Mouse (Mus musculus) ES-E14 (cell line): ENCODE data around the gene Spaca7. TPM values are rescaled to one million over a fixed set of nuclear protein-coding genes. Genes with fewer than 3 reads are reported as not detected.
"Not testable (repeated sequence)": the region's sequence is repeated elsewhere in the genome, so short reads cannot be mapped to it uniquely, and the experiment has no call there.

Experiments
- DNase-seq: peaks from one replicate; pipeline ENCODE4 v3.0.0-alpha.2; 2013; ENCODE audit warnings: low read depth, low spot score
- H3K27ac ChIP-seq: 2 replicates; pipeline ENCODE4 v1.5.1; 2012; ENCODE audit warnings: low read depth, mild to moderate bottlenecking, low read length, moderate library complexity, mixed read lengths; ENCODE audit not compliant: poor library complexity, insufficient read depth, severe bottlenecking
- H3K36me3 ChIP-seq: 2 replicates; pipeline ENCODE4 v1.6.1; 2012; ENCODE audit warnings: mild to moderate bottlenecking, low read length, moderate library complexity, mixed read lengths; ENCODE audit not compliant: control insufficient read depth, poor library complexity, insufficient read depth, severe bottlenecking
- H3K4me1 ChIP-seq, 2 experiments: fragments of 150-350 bp in 1 of 2; sonication (generic) in 1 of 2; 2 replicates each; pipeline ENCODE4 v1.6.1; 2012; ENCODE audit warnings: low read length in 2 of 2, mild to moderate bottlenecking in 1 of 2, mixed read lengths in 1 of 2; ENCODE audit not compliant: control insufficient read depth in 2 of 2, insufficient read depth in 2 of 2, poor library complexity in 1 of 2
- H3K4me3 ChIP-seq, 2 experiments: fragments of 150-350 bp in 1 of 2; sonication (generic) in 1 of 2; 2 replicates each; pipeline ENCODE4 v1.5.1; 2012; ENCODE audit warnings: low read length in 2 of 2, low read depth in 1 of 2, mild to moderate bottlenecking in 1 of 2, mixed read lengths in 1 of 2; ENCODE audit not compliant: insufficient read depth in 1 of 2, poor library complexity in 1 of 2, severe bottlenecking in 1 of 2
- H3K9ac ChIP-seq: 2 replicates; pipeline ENCODE4 v1.6.1; 2012; ENCODE audit warnings: low read depth, mild to moderate bottlenecking, low read length, mixed read lengths; ENCODE audit not compliant: poor library complexity, insufficient read depth, severe bottlenecking
- H3K9me3 ChIP-seq: fragments of 150-350 bp; sonication (generic); 2 replicates; pipeline ENCODE4 v1.6.1; 2012; ENCODE audit warnings: low read depth, mild to moderate bottlenecking, low read length; ENCODE audit not compliant: control insufficient read depth, insufficient read depth
- CHD2 ChIP-seq: IDR thresholded peaks from 2 replicates; pipeline ENCODE4 v1.6.1; 2014; ENCODE audit warnings: mild to moderate bottlenecking, low read depth, low read length, inconsistent platforms
- HCFC1 ChIP-seq: IDR thresholded peaks from 2 replicates; pipeline ENCODE4 v1.6.1; 2012; ENCODE audit warnings: low read length, inconsistent platforms, borderline replicate concordance; ENCODE audit not compliant: insufficient read depth
- MAFK ChIP-seq: IDR thresholded peaks from 2 replicates; pipeline ENCODE4 v1.6.1; 2014; ENCODE audit warnings: mild to moderate bottlenecking, low read depth, low read length, inconsistent platforms; ENCODE audit not compliant: insufficient read depth
- ZC3H11A ChIP-seq: IDR thresholded peaks from 2 replicates; pipeline ENCODE4 v1.6.1; 2012; ENCODE audit warnings: low read depth, mild to moderate bottlenecking, inconsistent platforms, low read length, borderline replicate concordance
- ZNF384 ChIP-seq: IDR thresholded peaks from 2 replicates; pipeline ENCODE4 v1.6.1; 2012; ENCODE audit warnings: low read depth, low read length, inconsistent platforms
- in situ Hi-C, 2 experiments: fragments of 600-800 bp; cut with MboI; formaldehyde crosslinking; loops; one replicate each; pipeline ENCODE4 v1.15.1; 2025; ENCODE audit warnings: low sequenced_read_pairs in 2 of 2, inconsistent platforms in 1 of 2; ENCODE audit not compliant: unreplicated experiment in 2 of 2
- total RNA-seq: library from RNA; depleted of rRNA; stranded (reverse); fragments of 300-350 nt; gene quantifications from 2 replicates; pipeline ENCODE4 v1.2.3, GENCODE M21; 2012

The Spaca7 gene
- total RNA-seq, 1 experiment: not detected

DNA sequence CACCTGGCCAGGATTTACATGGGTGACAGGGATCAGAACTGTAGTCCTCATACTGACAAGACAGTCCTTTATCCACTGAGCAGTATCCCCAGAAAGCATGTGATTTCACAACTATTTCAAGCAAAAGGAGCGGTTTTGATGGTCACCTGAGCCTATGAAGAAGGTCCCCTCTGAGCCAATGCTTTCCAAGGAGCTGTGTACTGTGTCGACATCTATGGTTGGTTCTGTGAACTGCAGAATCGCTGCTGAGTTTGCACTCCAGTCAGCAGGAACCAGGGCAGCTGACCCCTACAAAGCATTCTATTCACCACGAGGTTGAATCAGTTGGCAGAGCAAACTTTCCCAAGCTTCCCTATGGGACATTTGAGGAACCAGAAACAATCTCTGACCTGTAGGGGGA, 8.5 kb upstream of the Spaca7 start:
- Histone ChIP-seq H3K4me1 (no peaks in the 10 kb centered on the region), H3K27ac (no peak overlapping the region), H3K9ac (no peak overlapping the region), H3K4me3 (no peak overlapping the region), H3K9me3 (no peaks in the 10 kb centered on the region), H3K36me3 (no peaks in the 10 kb centered on the region)
- in situ Hi-C loops: loop anchor here (5.0 to 25.0 kb wide), 2 partner anchors 172 to 577 kb away; no protein-coding TSS in a partner anchor
- DNase-seq: peak; percentile 44
- TF ChIP-seq MAFK (peak; percentile 84), HCFC1 (no peak), ZC3H11A (peak; percentile 93; the same call in 1 of the 2 replicates), CHD2 (no peak), ZNF384 (no peak)

DNA sequence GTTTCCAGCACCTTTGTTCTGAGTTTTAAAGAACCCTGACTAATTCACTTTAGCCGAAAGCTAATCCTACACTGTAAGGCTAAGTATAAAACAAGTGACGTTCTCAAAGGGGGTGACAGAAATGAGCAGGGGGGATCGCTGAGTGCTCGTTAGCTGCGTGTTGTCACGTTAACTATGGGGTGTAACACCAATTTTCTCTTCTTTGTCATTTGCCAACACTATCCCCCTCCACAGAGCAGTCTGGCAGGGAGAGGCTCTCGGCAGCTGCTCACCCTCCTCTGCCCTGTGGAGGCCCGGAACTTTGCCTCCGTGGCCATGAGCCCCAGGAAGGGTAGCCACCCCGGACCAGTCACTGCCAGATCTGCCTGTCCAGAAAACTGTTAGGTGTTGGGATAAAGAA, 7.3 kb upstream of the Spaca7 start:
- no peak overlapping the region for H3K9ac ChIP-seq
- no peak for TF ChIP-seq MAFK
- TF ChIP-seq ZNF384: no peak
- no peak for TF ChIP-seq CHD2
- no peak for TF ChIP-seq ZC3H11A
- TF ChIP-seq HCFC1: no peak
- H3K27ac ChIP-seq: no peak overlapping the region
- H3K36me3 ChIP-seq: no peaks in the 10 kb centered on the region
- H3K9me3 ChIP-seq: no peaks in the 10 kb centered on the region
- H3K4me1 ChIP-seq: no peaks in the 10 kb centered on the region
- in situ Hi-C loops: loop anchor here in 1 of 2 experiments (25.0 kb wide), 1 partner anchor 578 kb away; no protein-coding TSS in a partner anchor
- DNase-seq: no peak
- no peak overlapping the region for H3K4me3 ChIP-seq

DNA sequence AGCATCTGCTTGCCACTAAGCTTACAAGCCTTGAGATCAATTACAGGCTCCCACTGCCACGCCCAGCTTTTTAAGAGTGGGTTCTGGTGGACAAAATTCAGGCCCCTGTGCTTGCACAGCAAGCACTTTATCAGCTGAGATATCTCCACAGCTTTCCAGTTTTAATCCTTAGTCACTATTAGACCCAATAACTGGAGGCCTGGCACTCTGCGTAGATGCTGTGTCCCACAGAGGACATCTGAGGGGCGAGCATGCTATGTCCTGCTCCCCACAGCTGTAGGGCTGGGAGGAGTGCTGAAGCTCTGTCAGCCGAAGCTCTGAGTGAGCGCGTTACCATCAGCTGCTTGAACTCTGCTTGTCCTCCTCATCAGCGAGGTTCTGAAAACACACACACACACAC, 6.3 kb upstream of the Spaca7 start:
- H3K4me3 ChIP-seq: no peak overlapping the region
- DNase-seq: no peak
- H3K9ac ChIP-seq: no peak overlapping the region
- no peaks in the 10 kb centered on the region for H3K9me3 ChIP-seq
- H3K36me3 ChIP-seq: no peaks in the 10 kb centered on the region
- H3K27ac ChIP-seq: no peak overlapping the region
- H3K4me1 ChIP-seq: no peaks in the 10 kb centered on the region
- in situ Hi-C loops: loop anchor here in 1 of 2 experiments (25.0 kb wide), 1 partner anchor 579 kb away; no protein-coding TSS in a partner anchor
- TF ChIP-seq HCFC1 (no peak), CHD2 (no peak), ZC3H11A (no peak), MAFK (no peak), ZNF384 (no peak)

DNA sequence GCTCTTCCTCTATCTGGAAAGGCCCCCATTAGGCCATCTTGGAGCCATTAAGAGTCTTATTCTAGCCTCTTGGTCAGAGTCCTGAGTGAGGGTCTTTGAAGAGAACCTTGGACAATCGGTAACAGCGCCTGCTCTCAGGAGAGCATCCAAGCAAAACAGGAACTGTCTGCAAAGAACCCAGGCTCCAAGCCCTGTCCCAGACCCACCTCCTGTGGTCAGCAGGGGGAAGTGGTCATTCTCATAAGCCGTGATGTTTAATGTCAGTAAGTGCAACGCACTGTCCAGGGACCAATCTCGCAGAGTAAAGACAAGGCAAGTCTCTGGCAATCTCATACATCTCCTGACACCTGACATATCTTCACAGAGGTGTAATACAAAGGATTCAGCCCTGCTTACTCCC, 3.2 kb downstream of the Spaca7 start:
- in situ Hi-C loops: loop anchor here in 1 of 2 experiments (5.0 kb wide), 1 partner anchor 909 kb away; no protein-coding TSS in a partner anchor
- H3K9me3 ChIP-seq: no peaks in the 10 kb centered on the region
- H3K4me3 ChIP-seq: no peak overlapping the region
- H3K4me1 ChIP-seq: no peaks in the 10 kb centered on the region
- no peak for DNase-seq
- no peak for TF ChIP-seq ZNF384
- no peak for TF ChIP-seq MAFK
- TF ChIP-seq ZC3H11A: no peak
- no peak for TF ChIP-seq HCFC1
- no peak for TF ChIP-seq CHD2
- H3K36me3 ChIP-seq: no peaks in the 10 kb centered on the region
- H3K9ac ChIP-seq: no peak overlapping the region
- no peak overlapping the region for H3K27ac ChIP-seq

DNA sequence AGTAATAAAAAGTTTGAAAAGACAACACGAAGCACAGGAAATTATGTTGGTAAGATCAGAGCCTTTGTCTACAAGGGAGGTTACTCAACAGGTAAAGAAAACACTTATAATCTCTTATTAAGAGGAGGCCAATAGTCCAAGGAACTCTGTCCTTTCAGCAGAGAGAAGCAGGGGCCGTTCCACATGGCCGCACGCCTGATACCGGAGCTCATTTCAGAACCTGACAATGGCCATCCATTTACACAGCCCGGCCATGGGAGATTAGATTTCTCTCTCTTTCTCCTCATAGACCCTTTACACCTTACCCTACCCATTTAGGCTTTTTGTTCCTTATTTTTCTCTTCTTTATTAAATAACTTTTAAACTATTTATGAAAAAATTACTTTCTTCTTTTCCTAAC, 3.9 kb downstream of the Spaca7 start:
- no peaks in the 10 kb centered on the region for H3K4me1 ChIP-seq
- no peak overlapping the region for H3K9ac ChIP-seq
- no peaks in the 10 kb centered on the region for H3K36me3 ChIP-seq
- no peaks in the 10 kb centered on the region for H3K9me3 ChIP-seq
- H3K4me3 ChIP-seq: no peak overlapping the region
- no peak for TF ChIP-seq HCFC1
- TF ChIP-seq ZNF384: no peak
- TF ChIP-seq ZC3H11A: no peak
- TF ChIP-seq CHD2: no peak
- no peak for TF ChIP-seq MAFK
- in situ Hi-C loops: loop anchor here in 1 of 2 experiments (5.0 kb wide), 1 partner anchor 909 kb away; no protein-coding TSS in a partner anchor
- no peak for DNase-seq
- H3K27ac ChIP-seq: no peak overlapping the region

DNA sequence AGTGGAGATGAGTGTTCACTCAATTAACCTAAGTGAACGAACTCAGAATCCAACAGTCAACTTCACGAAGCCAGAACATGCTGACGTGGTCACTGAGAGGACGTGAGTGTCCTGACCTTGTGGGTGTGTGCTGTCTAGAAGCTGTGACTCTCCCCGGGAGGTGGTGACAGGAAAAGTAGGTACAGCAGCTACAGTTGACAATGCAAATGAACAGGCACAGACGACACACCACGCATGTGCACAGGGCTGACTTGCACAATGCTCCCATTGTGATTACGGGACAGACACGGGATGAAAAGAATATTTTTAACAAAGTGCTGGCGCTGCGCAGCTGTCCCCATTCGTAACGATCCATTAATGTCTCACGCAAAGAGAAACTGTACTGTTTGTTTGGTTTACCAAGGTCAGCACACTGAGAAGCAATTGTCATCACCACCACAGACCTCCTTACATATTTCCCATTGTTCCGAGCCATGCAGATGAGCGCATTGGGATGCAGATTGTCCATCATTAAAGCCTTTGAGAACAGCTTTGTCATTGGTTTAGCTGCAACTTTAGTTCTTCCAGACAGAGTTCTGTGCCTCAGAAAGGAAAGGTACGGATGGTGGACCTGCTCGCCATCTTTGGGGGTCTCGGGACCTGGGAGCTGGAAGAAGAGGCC, 6.6 kb downstream of the Spaca7 start:
- in situ Hi-C loops: loop anchor here in 1 of 2 experiments (5.0 kb wide), 1 partner anchor 912 kb away; no protein-coding TSS in a partner anchor
- H3K4me3 ChIP-seq, H3K4me1 ChIP-seq, H3K27ac ChIP-seq, H3K9ac ChIP-seq, DNase-seq, H3K36me3 ChIP-seq, H3K9me3 ChIP-seq: not testable (repeated sequence)
